Mouse (Mus musculus): ENCODE data around the gene R3hdml.

DNA sequence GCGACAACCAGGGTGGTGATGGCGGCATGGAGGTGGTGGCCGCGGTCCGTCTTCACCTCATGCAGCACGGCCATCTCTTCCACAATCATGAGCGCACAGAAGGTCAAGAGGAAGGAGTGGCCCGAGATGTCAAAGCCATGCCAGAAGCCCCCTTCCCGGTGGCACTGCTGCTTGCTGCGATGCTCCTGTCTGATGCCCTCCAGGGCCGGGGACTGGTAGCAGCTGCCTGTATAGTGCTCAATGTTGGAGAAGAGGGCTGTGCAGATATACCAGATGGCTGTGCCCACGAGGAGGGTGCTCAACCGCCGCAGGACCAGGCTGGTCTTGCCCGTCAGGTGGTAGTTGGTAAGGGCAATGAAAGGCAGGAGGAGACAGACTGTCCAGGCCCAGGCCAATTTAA is 22.4 kb upstream of the R3hdml start:
- no peak for TF ChIP-seq POLR2A (IDR thresholded peaks at IDR 0.05; ENCODE audit: borderline replicate concordance, extremely low read depth, insufficient read depth, insufficient read length, poor library complexity, severe bottlenecking)
- no peak for TF ChIP-seq CTCF (IDR thresholded peaks at IDR 0.05; ENCODE audit: borderline replicate concordance, extremely low read depth, insufficient read depth, insufficient read length)
